Mouse (Mus musculus) cerebellum, postnatal 4 days (tissue): ENCODE results near the gene Dlst.
"Not testable (repeated sequence)": the region's sequence is repeated elsewhere in the genome, so short reads cannot be mapped to it uniquely, and the experiment has no call there.

Experiments used
- DNase-seq, 2 experiments: peaks; one replicate each; pipeline ENCODE4 v3.0.0; 2022; ENCODE audit warnings: low spot score in 2 of 2, mixed read lengths in 1 of 2

The Dlst gene

DNA sequence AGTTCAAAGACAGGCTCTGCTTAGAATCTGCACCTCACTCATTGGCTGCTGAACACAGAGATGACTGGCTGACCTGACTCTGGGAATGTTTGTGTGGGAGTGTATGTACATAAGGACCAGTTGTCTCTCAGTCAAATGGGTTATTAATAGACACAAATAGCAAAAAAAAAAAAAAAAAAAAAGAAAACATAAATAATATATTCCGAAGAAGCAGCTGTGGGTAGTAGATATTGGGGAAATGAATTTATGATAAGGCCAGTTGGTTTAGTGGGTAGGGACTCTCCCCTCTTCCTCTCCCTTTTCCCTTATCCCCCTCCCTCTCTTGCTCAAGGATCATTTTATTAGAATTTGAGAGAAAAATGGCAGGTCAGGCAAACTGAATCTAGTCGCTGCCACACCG lies 3.3 kb downstream of the Dlst start:
- no peak for DNase-seq

DNA sequence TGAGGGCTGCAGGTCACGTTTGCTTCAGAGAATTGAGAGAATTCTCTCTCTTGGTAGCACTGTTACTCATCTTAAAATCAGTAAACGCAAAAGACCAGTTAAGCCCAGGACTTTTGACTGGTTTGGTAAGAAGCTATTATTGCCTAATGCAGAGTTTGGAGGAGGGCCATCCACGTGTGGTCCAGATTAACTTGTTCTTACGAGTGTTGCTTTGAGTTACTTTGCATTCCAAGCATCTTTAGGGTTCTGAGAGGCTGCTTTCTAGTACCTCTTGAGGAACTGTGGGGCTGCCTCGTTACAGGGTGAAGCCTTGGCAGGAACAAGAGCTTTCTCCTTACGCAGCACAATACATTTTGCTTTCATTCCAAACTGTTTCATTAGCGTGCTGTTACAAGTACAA lies 5.0 kb downstream of the Dlst start:
- no peak for DNase-seq

DNA sequence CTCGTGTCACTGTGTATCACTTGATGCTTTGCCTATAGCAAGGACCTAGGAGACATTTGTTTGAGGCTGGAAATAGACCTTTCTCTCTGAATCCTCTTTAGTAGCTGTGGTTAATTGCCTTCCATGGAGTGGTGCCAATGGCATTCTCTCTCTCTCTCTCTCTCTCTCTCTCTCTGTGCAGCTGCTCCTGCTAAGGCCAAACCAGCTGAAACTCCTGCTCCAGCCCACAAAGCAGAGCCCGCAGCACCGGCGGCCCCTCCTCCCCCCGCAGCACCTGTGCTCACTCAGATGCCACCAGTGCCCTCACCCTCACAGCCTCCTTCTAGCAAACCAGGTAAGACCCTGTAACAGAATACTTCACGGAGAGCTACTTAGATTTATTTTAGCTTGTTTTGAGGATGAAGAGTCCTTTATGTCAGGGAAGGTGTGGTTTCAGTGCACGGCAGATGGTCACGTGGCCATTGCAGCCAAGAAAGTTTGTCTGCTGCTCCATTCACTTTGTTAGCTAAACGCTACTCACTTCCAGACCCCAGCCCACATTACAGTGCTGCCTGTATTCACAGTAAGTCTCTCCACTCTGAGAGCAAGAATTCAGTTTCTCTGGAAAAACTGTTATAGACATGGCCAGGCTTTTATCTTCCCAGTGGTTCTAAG lies 11.3 kb downstream of the Dlst start:
- no peak for DNase-seq

DNA sequence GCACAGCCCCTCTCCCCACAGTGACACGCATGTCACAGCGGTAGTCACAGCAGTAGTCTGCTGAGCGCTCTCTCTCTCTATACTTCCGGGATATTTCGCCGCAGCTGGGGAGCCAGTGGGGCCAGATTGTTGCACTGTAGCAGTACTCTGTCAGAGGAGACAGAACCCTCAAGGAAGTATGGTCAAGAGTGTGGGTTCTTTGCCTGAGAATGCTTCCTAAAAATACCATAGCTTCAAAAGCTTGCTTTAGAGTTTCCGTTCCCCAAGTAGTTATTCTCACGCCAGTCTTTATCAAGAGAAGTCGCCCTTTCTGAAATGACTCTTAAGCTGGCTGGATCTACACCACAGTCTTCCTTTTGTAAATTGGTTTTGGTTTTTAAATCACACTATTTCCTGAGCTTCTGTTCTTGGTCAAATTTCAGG lies 12.5 kb downstream of the Dlst start:
- no peak for DNase-seq

DNA sequence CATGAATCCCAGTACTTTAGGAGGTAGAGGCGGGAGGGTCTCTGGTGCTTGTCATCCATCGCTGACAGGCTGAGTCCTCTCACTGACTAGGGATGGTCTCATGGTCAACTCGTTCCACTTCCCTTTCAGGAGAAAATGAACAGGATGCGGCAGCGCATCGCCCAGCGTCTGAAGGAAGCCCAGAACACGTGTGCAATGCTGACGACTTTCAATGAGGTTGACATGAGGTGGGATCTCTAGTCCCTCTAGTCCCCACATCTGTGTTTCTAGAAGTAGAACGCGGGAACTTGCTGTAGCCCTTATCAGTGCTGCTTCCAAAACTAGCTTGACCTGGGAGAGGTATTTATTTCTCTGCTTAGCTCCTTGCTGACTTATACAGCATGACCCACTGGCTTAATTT lies 13.0 kb downstream of the Dlst start:
- no peak for DNase-seq

DNA sequence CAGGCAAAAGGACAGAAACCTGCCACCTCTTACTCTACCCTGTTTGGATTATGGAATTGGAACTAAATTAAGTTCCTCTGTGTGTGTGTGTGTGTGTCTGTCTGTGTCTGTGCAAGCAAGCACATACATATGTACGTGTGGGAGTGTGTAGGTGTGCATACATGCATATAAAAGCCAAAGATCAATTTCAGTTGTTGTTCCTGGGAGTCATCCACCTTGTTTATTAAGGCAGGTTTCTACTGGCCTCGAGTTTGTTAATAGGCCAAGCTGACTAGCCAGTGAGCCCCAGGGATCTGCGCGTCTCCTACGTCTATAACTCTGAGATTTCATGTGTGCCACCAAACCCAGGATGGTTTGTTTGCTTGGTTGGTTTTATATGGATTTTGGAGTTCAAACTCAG lies 14.1 kb downstream of the Dlst start:
- DNase-seq: no peak

DNA sequence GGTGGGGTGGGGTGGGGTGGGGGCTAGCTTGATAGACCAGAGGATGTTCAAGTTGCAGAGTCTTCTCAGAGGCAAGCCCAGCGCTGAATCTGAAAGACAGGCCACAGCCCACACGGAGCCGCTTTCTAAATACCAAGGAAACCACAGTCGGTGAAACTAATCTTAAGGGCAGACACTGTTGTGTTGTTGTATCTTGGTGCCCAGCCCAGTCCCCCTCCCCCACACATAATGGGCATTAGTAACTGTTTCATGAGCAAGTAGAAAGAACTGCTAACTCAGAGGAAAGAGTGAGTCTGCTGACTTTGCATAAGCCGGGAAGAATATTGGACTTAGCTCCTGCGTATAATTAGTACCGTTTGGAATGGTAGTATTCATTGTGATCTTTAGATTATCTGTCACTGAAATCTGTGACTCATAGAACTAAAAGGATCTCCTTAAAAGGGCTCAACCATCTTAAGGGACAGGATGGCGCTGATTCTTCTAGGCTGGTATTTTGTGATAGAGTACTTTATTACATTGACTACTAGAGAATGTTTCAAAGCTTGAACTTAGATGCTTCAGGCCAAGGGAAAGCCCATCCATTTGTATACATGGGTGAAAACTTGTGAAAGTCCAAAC lies 16.5 kb downstream of the Dlst start:
- peak in 1 of 2 experiments; percentile 4 for DNase-seq

DNA sequence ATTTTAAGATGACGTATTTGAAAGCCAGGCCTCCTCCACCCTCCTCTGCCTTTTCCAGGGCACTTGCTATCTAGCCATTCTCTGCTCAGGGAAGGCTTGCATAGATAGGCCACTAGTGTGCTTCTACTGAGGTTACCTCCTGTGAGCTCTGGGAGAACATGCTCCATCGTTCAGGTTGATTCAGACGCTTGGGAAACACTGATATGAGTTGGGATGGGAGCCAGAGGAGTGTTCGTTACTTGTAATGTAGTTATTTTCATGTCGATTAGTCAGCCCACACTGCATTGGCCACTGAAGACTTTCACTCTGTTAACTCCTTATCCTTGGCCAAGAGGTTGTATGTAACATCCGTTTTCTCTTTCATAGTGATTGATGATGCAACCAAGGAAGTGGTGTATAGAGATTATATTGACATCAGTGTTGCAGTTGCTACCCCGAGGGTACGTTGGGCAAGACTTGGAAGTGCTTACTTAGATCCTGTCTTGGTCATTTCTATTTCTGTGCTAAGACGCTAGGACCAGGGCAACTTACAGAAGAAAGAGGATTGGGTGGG lies 18.9 kb downstream of the Dlst start:
- DNase-seq: no peak

DNA sequence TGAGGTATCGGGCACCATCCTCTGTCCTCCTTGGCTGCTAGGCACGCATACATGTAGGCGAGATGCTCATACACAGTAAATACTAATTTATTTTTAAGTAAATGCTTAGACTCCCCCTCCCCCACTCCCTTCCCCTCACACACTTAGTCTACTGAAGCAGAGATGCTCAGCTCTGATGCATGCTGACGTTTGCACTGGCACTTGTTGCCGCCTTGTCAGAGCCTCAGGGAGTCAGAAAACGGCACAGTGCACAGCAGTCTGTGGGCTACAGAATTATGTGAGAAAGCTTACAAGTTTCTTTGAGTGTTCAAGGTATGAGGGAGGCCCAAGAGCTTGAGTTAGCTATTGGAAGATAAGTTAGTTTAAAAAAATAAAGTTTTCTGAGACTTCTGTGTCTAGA lies 20.7 kb downstream of the Dlst start:
- DNase-seq: no peak

DNA sequence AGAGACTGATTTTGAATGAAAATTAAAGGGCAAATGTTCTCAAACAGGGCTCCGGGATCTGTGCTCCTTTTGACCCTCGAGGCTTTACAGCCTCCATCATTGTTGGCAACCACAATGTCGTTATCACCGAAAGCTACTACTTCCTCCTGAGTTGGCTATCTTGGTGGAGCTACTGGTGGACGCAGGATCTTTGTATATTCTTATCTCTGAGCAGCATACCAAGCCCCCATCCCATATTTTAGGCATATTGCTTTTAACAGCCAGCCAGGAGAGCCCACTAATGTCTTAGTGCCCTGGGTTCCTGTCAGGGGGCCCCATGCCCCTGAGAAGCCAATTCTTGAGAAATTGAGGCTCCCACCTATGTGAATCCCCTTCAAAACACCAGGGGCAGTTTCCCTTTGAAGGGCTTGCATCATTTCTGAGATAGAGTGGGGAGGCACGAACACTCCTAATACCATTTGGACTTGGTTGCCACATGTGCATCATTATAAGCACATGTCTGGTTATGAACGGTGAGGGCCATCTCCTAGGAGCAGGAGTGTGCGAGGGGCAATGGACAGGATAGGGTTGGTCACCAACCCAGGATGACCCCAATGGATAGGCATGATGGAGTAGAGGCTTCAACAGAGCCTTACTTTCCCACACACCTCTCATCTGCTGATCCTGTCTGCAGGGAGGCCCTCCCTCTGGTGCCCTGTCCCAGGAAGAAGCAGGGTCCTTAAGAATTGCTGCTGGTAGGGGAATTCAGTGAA lies 23.6 kb downstream of the Dlst start:
- no peak for DNase-seq

DNA sequence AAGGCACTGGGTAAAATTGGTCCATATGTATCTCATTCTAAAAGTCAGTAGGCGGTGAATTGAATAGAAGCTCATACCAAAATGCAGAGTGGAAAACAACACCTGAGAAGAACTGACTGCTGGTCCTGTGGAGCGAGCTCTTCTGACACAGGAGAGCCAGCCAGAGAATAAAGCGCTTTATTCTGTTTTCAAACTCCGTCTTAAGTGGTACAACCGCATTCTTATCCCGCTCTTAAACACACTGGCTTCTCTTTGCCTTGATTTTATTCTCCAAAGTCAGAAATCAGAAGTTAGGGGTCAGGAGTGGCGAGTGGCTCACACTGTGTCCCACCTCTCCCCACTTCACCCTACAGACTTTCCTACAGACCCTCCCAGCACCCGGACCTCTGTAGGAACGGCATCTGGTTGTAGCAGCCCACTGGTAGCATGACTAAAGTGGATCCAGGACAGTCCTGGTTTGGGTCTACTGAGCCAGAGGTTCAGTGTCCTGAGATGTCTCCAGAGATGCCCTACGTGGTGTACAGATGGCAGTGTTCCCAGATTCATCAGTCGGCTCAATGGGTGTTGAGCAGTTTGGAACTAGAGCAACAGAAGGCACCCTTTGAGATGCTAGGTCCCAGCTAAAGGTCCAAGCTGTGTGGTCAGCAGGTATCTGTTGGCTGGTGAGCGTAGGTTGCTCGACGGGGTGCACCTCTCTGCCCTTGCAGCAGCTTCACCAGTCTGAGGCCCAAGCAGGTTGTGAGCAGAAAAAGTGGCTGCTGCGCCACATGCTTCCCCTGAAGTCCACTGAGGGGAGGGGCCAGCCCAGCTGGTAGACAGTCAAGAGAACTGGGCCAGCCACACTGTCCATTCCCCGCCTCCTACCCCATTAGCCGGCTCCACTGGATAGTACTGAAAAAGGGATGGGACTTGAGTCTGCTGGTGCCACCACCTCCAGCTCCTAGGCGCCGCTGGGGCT lies 25.2 kb downstream of the Dlst start:
- DNase-seq: peak in 1 of 2 experiments; percentile 9

DNA sequence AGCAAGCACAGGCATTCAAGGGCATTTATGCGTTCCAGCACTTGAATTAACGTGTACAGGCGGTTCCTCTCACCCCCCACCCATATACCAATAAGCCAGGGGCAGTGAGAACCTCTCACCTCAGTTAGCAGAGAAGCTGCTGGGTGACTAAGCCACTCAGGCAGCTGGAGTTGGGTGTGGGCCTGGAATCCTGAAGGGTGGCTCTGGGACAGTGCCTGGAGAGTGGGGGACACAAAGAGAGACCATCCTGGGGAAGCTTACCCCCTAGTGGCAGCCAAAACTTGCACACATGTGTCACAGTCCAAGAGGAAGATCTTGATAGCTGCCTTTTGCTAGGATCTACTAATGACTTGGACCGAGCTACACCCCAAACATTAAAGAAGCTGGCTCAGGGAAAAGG lies 26.0 kb downstream of the Dlst start:
- DNase-seq: no peak

DNA sequence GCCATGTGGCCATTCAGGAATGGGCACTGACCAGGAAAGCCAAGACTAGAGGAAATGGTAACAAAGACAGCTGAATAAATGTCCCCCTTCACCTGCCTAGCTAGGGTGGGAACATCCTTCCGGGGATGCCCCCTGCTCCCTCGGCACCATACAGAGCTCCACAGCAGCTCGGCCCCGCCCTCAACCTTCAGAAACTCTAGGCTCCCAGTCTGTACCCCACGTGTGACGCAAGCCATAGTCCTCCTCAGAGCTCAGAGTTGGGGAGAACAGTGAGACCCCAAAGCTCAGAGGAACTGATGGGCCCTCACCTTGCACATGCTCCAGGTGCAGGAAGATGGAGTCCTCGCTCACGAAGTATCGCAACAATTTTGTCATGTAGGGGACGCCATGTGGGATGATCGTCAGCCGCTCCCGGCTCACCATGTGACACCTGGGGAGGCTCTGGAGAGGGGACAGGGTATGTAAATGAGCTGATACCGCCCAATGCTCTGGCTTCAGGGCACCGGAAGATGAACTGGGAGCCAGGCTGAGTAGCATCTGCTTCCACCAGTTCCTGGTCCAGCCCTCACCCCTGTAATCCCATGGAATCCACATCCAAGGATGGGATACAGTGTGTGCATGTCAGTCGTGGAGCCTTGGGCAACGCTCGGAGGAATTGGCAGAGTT lies 29.5 kb downstream of the Dlst start:
- DNase-seq: peak in 1 of 2 experiments; percentile 3

DNA sequence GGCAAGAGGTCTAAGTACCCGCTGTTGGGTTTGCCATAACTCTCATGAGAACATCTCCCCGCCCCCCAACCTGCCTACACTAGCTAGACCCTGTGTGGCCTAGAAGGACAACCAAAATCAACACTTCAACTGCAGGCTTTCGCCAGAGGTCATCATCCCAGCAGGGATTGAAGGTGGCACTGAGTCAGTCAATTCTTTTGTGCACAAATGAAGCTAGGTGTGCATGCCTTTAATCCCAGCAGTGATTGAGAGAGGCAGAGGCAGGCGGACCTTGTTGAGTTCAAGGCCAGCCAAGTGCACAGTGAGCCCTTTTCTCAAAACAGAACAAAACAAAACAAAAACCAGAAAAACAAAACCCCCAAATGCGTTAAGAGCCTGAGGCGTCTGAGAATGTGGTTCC lies 30.5 kb downstream of the Dlst start:
- DNase-seq: no peak

DNA sequence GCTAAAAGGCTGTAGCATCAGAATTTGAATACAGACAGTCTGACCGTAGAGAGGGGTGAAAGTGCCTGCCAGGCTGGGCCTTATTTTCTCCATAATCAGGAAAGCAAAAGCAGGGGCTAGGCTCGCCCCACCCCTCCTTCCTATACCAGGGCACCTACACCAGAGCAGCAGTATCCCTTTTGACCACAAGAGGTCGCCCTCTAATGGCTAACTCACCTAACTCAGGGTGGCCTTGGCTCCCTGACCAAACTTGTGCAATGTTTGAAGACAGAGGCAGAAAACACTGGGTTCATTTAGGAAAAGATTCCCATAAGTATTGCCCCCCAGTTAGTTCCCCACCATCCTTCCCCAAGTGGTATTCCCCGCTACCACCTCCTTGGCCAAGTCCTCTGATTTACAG lies 32.2 kb downstream of the Dlst start:
- peak; percentile 85 to 92 for DNase-seq

DNA sequence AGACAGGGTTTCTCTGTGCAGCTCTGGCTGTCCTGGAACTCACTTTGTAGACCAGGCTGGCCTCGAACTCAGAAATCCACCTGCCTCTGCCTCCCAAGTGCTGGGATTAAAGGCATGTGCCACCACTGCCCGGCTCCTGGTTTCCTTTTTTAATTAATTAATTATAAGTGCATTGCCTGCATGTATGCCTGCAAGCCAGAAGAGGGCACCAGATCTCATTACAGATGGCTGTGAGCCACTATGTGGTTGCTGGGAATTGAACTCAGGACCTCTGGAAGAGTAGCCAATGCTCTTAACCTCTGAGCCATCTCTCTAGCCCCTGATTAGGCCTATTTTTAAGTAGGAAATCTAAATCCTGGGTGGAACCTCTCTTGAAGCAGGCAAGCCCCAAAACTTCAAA lies 33.6 kb downstream of the Dlst start:
- not testable (repeated sequence) for DNase-seq

DNA sequence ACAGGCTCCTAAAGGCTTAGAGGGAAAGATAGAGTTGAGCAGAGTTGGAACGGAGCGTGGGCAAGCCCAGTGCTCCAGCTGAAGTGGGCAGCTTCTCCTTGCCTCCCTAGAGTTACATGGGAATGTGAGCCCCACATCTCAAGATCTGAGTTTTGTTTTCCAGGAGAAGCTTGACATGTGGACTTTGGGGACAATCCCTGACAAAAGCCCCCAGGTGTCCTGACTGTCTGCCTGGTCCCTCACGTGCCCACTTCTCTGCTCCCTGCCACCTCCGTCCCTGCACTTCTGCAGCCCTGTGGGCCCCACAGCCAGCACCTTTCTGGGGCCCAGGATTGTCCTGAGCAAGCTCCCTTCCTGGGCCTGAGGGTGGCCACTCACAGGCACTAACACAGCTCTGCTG lies 34.2 kb downstream of the Dlst start:
- DNase-seq: no peak

DNA sequence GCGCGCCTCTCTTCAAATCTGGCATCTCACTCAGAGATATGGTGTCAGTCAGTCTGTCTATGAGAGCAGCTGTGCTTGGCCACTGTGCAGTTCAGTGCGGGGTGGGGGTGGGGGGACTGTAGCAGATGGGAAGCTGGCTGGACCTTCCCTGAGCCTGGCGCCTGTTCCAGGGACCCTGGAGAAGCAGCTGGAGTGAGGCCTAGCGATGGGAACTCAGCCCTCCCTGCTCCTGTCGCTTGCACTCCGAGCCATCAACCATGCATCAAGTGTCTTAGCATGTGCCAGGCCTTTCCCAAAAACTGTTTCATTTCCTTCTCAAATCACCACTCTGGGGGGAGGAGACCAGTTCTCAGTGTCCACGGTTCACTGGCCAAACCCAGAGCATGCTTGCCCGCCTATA lies 35.0 kb downstream of the Dlst start:
- DNase-seq: peak in 1 of 2 experiments; percentile 60

DNA sequence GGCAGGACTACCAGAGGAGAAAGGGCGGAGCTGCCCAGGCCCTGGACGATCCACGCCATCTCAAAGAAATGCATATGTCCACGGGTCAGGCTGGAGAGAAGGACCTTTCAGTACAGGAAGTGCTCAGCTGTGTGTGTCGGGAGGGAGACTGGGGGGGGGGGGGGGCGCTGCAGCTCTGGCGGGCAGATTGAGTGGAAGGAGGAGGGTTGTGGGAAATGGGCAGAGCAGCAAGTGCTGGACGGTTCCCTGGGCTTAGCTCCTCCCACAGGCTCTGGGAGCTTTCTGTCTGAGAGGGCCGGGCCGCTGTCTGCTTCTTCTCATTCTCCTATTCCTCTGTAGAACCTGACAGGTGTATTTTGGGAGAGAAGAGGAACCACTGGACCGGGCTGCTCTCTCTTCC lies 35.7 kb downstream of the Dlst start:
- DNase-seq: peak in 1 of 2 experiments; percentile 5

DNA sequence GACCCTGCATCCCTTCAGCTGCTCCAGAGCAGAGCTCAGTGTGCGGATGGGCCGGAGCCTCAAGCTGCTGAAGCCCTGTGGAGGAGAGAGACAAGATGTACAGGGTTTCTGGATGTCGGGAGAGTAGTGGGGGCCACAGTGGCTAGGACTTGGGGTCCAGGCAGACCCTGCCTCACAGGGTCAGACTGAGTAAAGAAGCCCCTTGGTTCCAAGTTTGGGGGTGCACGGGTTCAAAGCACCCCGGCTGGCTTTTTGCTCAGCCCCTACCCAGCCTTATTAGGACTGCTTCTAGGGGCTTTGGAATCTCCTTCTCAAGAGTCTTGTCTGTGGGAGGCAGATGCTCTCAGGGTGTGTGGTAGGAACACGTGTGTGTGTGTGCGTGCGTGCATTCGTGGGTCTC lies 36.2 kb downstream of the Dlst start:
- DNase-seq: no peak
